Mouse (Mus musculus) heart, postnatal 0 days (tissue): ENCODE results near the gene Klhl29. TPM values are rescaled to one million over a fixed set of nuclear protein-coding genes. Genes with fewer than 3 reads are reported as not detected.
A peak's percentile ranks its signal among the peaks of the same experiment; 100 is the strongest.

Experiments
- ATAC-seq: fragments of 200-750 bp; cut with Nextera tagmentation; 2 replicates; pipeline ENCODE4 v1.8.0; 2017; ENCODE audit warnings: low read depth, moderate number of reproducible peaks, moderate library complexity; ENCODE audit not compliant: insufficient read depth
- DNase-seq: peaks from one replicate; pipeline ENCODE4 v3.0.0-alpha.2; 2016; ENCODE audit warnings: low spot score
- H3K27ac ChIP-seq: fragments of 300-500 bp; sonication (generic); 2 replicates; pipeline ENCODE4 v1.5.1; 2014; ENCODE audit warnings: low read depth, mild to moderate bottlenecking
- H3K27me3 ChIP-seq: fragments of 300-500 bp; sonication (generic); 2 replicates; pipeline ENCODE4 v1.6.1; 2014; ENCODE audit warnings: low read length, mixed read lengths; ENCODE audit not compliant: control insufficient read depth, insufficient read depth
- H3K36me3 ChIP-seq: fragments of 300-500 bp; sonication (generic); replicated peaks from 2 replicates; pipeline ENCODE4 v1.6.1; 2014; ENCODE audit warnings: low read length, mixed read lengths; ENCODE audit not compliant: control insufficient read depth, insufficient read depth
- H3K4me1 ChIP-seq: fragments of 300-500 bp; sonication (generic); 2 replicates; pipeline ENCODE4 v1.6.1; 2014; ENCODE audit warnings: antibody characterized with exemption; ENCODE audit not compliant: control insufficient read depth, insufficient read depth
- H3K4me2 ChIP-seq: fragments of 300-500 bp; sonication (generic); 2 replicates; pipeline ENCODE4 v1.6.1; 2014; ENCODE audit warnings: low read depth, mild to moderate bottlenecking, low read length, moderate library complexity
- H3K4me3 ChIP-seq: fragments of 300-500 bp; sonication (generic); 2 replicates; pipeline ENCODE4 v1.5.1; 2014; ENCODE audit warnings: low read depth, low read length
- H3K9ac ChIP-seq: fragments of 300-500 bp; sonication (generic); replicated peaks from 2 replicates; pipeline ENCODE4 v1.6.1; 2014; ENCODE audit warnings: low read depth, low read length, mixed read lengths
- H3K9me3 ChIP-seq: fragments of 300-500 bp; sonication (generic); replicated peaks from 2 replicates; pipeline ENCODE4 v1.6.1; 2016; ENCODE audit warnings: low read length; ENCODE audit not compliant: control insufficient read depth
- CTCF ChIP-seq: IDR thresholded peaks from 2 replicates; pipeline ENCODE4 v1.5.1; 2016; ENCODE audit warnings: antibody characterized with exemption, control low read depth, low read depth
- EP300 ChIP-seq: IDR thresholded peaks from 2 replicates; pipeline ENCODE4 v1.6.1; 2016; ENCODE audit warnings: antibody characterized with exemption, low read depth
- WGBS: fragments of 180-500 bp; shearing (Covaris S2); extraction: QIAGEN DNeasy Blood & Tissue Kit; methylation state at CpG from one replicate; pipeline ENCODE4 v1.1.7; 2014; 5-methylcytosine and 5-hydroxymethylcytosine counted together
- polyA plus RNA-seq: library from polyadenylated mRNA; unstranded; fragments of >200 nt; fragmentation: Nextera tagmentation; extraction: Ambion mirVana; gene quantifications from 2 replicates; pipeline ENCODE4 v1.2.1, GENCODE M21; 2015
- total RNA-seq: library from RNA; depleted of rRNA; stranded (reverse); fragments of >200 nt; gene quantifications from 2 replicates; pipeline ENCODE4 v1.2.3, GENCODE M21; 2014; ENCODE audit warnings: low replicate concordance

The Klhl29 gene
- total and polyA plus RNA-seq, 2 experiments from 2014 or later: 0.04 to 0.11 TPM

DNA sequence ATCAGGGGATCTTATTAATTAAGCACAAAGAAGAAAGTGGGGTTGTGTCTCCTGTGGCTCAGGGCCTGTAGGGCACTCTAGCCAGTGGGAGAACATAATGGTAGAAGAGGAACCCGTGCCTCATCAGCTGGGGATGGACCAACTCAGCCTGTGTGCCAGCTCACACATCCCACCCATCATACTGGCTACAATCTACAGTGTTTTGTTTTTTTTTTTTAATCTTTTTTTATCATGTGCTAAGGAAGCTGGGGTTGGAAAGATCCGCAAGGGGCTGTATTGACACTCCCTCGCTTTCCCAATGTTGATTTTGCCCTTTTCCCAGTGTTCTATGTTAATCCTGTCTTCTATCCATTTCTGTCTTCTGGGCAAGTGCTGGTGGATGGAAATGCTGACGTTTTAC lies 260.9 kb downstream of the Klhl29 start:
- Histone ChIP-seq H3K4me1 (no peaks in the 10 kb centered on the region), H3K27ac (no peak overlapping the region), H3K9me3 (no peaks in the 10 kb centered on the region), H3K36me3 (no peaks in the 10 kb centered on the region), H3K9ac (no peak overlapping the region), H3K4me2 (no peak overlapping the region), H3K4me3 (no peak overlapping the region), H3K27me3 (no peaks in the 10 kb centered on the region)
- ATAC-seq: no peak
- TF ChIP-seq CTCF: no peak
- no peak for DNase-seq
- WGBS: 38% methylated on average over 4 of the region's 4 CpGs

DNA sequence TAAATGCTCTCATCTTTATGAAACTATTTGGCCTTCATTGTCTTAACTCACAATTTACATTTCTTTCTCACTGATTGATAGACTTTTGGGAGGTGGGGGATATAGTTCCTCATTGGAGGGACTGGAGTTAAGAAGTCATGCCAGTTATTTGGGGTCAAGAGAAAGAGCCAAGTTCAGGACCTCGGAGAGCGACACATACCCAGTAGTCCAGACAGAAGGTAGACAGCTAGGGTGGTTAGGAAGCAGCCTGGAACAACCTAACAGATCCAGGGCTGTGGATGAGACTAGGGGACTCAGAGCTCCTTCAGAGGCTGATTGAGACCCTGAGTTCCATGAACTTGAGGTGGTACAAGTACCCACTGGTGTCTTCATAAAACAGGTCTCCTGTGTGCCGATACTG lies 264.1 kb downstream of the Klhl29 start:
- Histone ChIP-seq H3K27me3 (no peaks in the 10 kb centered on the region), H3K4me2 (no peak overlapping the region), H3K4me3 (no peak overlapping the region), H3K36me3 (no peaks in the 10 kb centered on the region), H3K9ac (no peak overlapping the region), H3K27ac (no peak overlapping the region), H3K4me1 (no peaks in the 10 kb centered on the region), H3K9me3 (no peaks in the 10 kb centered on the region)
- 50% methylated on average over 3 of the region's 3 CpGs for WGBS
- TF ChIP-seq EP300 (no peak), CTCF (no peak)
- peak; percentile 24 for DNase-seq
- ATAC-seq: no peak

DNA sequence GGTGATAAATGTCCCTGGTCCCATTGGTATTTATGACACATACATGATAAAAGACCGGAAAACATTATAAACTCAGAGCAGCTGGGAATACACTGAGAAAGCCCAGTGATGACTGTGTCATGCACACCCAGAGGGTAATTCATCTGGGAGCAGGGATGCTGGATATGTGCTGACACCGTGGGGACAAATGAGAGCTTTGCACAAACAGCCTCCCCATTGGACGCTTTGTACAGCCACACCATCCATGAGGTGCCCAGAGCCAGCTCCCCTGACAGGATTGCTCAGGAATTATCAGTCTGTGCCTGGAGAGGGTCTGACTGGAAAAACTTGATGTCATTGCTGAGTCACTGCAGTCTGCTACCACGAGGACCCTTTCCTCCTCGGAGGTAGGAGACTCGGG lies 266.9 kb downstream of the Klhl29 start:
- Histone ChIP-seq H3K4me2 (no peak overlapping the region), H3K36me3 (no peaks in the 10 kb centered on the region), H3K27ac (no peak overlapping the region), H3K9ac (no peak overlapping the region), H3K4me1 (no peaks in the 10 kb centered on the region), H3K9me3 (no peaks in the 10 kb centered on the region), H3K27me3 (no peaks in the 10 kb centered on the region), H3K4me3 (no peak overlapping the region)
- 35% methylated on average over 6 of the region's 6 CpGs for WGBS
- DNase-seq (no peak), ATAC-seq (peak; percentile 61)
- TF ChIP-seq CTCF: no peak
- TF ChIP-seq EP300: no peak

GRCm38 (mm10) chr12:5107795-5108194 lies 267.7 kb downstream of the Klhl29 start:
- Histone ChIP-seq H3K9ac (no peak overlapping the region), H3K27me3 (no peaks in the 10 kb centered on the region), H3K4me3 (no peak overlapping the region), H3K4me2 (no peak overlapping the region), H3K9me3 (no peaks in the 10 kb centered on the region), H3K27ac (no peak overlapping the region), H3K4me1 (no peaks in the 10 kb centered on the region), H3K36me3 (no peaks in the 10 kb centered on the region)
- ATAC-seq (no peak), DNase-seq (no peak)
- WGBS: 46% methylated on average over 2 of the region's 2 CpGs
- no peak for TF ChIP-seq EP300
- TF ChIP-seq CTCF: no peak

- Histone ChIP-seq H3K27me3 (no peaks in the 10 kb centered on the region), H3K4me1 (no peaks in the 10 kb centered on the region), H3K36me3 (no peaks in the 10 kb centered on the region), H3K9ac (no peak overlapping the region), H3K4me2 (no peak overlapping the region), H3K4me3 (no peak overlapping the region), H3K9me3 (no peaks in the 10 kb centered on the region), H3K27ac (no peak overlapping the region)
- 77% methylated on average over 9 of the region's 9 CpGs for WGBS
- DNase-seq (no peak), ATAC-seq (no peak)
- TF ChIP-seq EP300 (no peak), CTCF (no peak)
Observed at GRCm38 (mm10) chr12:5104422-5105052, 270.9 kb downstream of the Klhl29 start.

GRCm38 (mm10) chr12:5101411-5102024 lies 274.0 kb downstream of the Klhl29 start:
- no peaks in the 10 kb centered on the region for H3K9me3 ChIP-seq
- H3K36me3 ChIP-seq: no peaks in the 10 kb centered on the region
- TF ChIP-seq EP300 (no peak), CTCF (no peak)
- ATAC-seq (no peak), DNase-seq (no peak)
- H3K4me3 ChIP-seq: no peak overlapping the region
- no peak overlapping the region for H3K4me2 ChIP-seq
- H3K27me3 ChIP-seq: no peaks in the 10 kb centered on the region
- H3K9ac ChIP-seq: no peak overlapping the region
- H3K4me1 ChIP-seq: no peaks in the 10 kb centered on the region
- H3K27ac ChIP-seq: no peak overlapping the region
- WGBS: 50% methylated on average over 13 of the region's 13 CpGs
